Mouse (Mus musculus): ENCODE measurements around the gene Tuft1. TPM values are rescaled to one million over a fixed set of nuclear protein-coding genes. Genes with fewer than 3 reads are reported as not detected.

The Tuft1 gene
- total RNA-seq, 2 experiments from 2014 or later, result 2.5 to 2.9 TPM

GRCm38 (mm10) chr3:94610581-94610980, 48.1 kb downstream of the Tuft1 start:
- peak in 1 of 2 experiments; percentile 28 for DNase-seq
- intact Hi-C loops (cut with DNase I), result no loop called here

- intact Hi-C loops (cut with DNase I), result no loop called here
- no peak for DNase-seq
These were observed 49.1 kb downstream of the Tuft1 start for GRCm38 (mm10) chr3:94609621-94610020.

DNA sequence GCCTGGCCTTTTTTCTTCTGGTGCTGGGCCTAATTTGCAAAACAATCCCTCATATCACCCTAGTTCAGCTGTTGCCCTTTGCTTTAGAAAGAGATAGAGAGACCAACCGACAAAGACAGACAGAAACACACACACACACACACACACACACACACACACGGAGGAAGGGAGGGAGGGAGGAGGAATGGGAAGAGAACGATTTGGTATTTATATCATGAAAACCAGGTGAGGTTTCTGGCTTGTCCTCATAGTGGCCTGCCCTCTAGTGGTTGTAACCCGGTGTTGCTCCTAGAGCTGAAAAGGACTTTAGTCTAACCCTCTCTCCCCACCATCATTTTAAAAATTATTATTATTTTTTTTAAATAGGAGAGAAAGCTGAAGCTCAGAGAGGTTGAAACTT, 56.7 kb downstream of the Tuft1 start:
- peak; percentile 44 to 68 for DNase-seq
- intact Hi-C loops (cut with DNase I), result loop anchor here (1.0 to 2.0 kb wide), 3 partner anchors 67 to 235 kb away; no protein-coding TSS in a partner anchor

DNA sequence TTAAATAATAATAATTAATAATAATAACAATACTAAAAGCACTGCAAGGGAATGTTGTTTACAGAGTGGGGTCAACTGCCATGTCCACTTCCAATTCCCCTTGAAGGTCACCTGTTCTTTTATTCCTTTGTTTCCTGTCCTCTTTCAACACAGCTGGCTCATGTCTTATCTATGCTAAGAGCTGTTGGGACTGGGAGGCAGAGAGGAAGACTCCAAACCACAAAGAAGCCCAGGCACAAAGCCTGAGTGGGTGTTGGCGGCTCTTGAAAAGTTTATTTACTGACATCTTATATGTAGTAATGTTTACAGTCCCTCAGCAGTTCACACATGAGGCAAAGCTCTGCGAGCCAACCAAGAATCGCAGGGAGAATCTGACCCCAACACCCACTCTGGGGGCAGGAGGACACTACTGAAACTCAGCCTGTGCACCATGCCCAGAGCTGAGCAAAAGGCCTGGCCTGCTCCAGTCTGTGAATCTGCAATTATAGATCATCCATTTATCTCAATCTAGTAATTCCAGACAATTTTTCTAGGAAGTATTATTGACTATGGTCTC, 61.4 kb downstream of the Tuft1 start:
- no peak for DNase-seq
- intact Hi-C loops (cut with DNase I), result no loop called here

- intact Hi-C loops (cut with DNase I), result no loop called here
- no peak for DNase-seq
These were observed 62.8 kb downstream of the Tuft1 start for GRCm38 (mm10) chr3:94595871-94596287.

DNA sequence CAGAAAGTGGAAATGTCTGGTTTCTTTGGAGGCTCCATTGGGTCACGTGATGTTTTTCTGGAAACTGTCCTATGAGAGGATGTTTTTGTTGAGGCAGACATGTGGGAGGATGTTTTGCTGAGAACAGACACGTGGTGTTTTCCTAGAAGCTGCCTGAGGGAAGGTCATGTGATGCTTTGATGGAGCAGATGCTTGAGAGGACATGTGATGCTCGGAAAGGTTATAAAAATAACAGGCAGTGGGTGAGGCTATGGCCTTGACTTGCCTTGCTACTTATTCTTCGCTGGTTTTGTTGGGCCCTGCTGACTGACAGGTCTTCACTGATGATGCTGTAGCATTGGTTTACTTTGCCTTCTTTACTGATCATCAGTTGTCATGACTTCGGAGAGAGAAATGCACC, 67.6 kb downstream of the Tuft1 start:
- intact Hi-C loops (cut with DNase I), result no loop called here
- no peak for DNase-seq

DNA sequence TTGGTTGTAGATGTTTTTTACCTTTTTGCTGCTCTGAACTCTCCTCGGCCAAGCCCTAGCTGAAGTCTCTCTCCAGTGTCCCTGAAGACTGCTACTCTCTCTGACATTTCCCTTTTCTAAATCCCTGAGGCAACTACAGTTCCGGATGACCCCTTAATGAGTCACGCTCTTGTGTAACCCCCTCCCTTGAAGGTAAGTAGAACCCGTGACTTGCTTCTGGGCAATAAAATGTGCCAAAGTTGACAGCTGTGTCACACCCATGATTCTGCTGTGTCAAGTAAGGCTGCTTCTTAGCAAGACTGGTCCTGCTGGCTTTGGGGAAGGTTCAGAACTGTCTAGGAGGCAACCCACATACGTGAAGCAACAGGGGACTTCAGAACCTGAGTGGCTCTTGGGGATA, 70.7 kb downstream of the Tuft1 start:
- intact Hi-C loops (cut with DNase I), result no loop called here
- DNase-seq, result no peak

- intact Hi-C loops (cut with DNase I), result no loop called here
- DNase-seq, result no peak
These were observed 75.7 kb downstream of the Tuft1 start for GRCm38 (mm10) chr3:94582944-94583343.

DNA sequence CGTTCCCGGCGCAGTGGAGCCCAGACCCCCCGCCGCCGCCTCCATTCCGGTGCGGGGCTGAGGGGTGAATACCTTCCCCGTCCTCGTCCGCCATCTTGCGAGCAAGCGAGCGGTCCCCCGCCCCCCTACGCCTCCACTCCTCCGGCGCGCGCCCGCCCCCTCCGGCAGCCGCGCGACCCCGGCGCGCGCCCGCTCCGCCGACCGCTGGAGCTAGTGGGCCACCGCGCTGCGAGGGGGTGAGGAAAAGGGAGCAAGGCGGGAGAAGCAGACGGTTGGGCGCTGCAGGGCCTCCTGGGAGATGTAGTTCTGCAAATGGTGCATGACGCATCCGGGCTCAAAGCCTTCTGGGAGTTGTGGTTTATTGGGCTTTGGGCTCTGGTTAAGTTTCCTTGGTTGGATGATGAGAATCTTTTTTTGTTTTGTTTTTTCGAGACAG, 76.2 kb downstream of the Tuft1 start, which contains the start of gene Snx27:
Gene Snx27 (minus strand): TSS at position 261 of the 436 bp plus-strand sequence.
- peak; percentile 82 to 91 for DNase-seq
- intact Hi-C loops (cut with DNase I), result no loop called here

GRCm38 (mm10) chr3:94581793-94582455, 76.7 kb downstream of the Tuft1 start:
- intact Hi-C loops (cut with DNase I), result no loop called here
- DNase-seq, result no peak

GRCm38 (mm10) chr3:94581138-94581780, 77.4 kb downstream of the Tuft1 start:
- intact Hi-C loops (cut with DNase I), result no loop called here
- peak in 1 of 2 experiments; percentile 7 for DNase-seq

DNA sequence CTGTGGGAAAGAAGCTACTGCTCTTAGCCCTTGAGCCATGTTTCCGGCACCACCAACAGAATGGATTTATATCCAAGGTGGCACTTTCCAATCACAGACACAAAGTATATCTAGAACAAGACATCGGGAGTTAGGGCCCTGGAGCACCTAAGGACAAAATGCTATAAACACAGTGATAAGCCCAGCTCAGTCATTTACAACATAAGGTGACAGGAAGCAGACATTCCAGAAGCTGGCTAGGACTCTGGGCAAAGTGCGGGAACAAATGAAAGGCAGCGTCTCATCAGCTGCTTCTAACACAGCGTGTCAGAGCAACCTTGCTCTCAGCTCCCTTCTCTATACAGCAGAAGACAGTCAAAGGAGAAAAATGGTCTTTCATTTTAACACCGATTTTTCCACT, 84.2 kb downstream of the Tuft1 start:
- DNase-seq, result no peak
- intact Hi-C loops (cut with DNase I), result no loop called here

DNA sequence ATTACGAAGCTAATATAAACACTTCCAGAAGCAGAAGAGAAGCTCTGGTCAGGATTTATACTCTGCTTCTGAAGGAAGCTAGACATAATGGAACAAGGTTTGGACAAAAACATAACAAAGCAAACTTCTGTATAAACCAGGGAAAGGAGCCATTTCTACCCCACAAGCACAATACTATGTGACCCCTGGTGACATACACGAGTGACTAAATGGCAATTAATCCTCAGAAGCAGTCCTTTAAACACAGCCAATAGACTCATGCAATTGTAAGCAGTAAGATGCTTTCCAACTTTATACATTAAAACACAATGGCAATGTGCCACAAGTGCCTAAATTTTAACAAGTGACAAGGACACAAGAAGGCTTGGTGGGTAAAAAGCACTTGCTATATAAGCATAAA, 91.4 kb downstream of the Tuft1 start:
- DNase-seq, result no peak
- intact Hi-C loops (cut with DNase I), result no loop called here

GRCm38 (mm10) chr3:94565557-94565956, 93.1 kb downstream of the Tuft1 start:
- intact Hi-C loops (cut with DNase I), result no loop called here
- no peak for DNase-seq

DNA sequence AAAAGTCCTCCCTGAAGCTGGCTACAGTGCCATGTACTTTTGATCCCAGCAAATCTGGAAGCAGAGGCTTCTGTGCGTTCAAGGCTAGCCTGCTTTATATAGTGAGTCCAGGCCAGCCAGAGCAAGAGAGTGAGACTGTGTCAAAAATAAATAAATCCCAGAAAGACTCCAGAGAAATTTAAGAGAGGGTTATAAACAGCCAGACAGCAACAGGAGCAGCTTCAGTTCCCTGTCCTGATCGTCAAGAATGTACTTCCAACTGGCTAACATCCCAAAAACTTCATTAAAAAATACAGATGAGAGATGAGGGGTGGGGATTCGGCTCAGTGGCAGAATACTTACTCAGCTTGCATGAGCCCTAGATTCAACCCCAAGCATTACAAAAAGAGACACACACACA, 93.5 kb downstream of the Tuft1 start:
- no peak for DNase-seq
- intact Hi-C loops (cut with DNase I), result no loop called here

GRCm38 (mm10) chr3:94564356-94565010, 94.2 kb downstream of the Tuft1 start:
- intact Hi-C loops (cut with DNase I), result no loop called here
- DNase-seq, result no peak

DNA sequence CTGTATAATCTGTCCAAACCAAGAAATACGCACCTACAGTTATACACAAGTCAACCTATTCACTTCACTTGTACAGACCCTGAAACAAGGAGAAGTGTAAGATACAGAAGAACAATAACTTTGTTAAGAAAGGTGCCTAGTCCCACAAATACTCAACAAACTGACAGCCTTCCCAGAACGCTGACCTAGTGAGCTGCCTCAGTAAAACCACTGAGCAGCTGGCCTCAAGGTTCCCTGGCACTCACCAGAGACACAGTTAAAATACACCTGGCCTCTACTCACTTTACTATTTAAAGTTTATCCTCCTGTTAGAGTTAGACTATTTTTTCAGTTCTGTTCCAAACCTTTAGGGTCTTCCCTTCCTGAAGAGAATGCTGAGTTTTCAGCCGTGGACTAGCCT, 95.5 kb downstream of the Tuft1 start:
- no peak for DNase-seq
- intact Hi-C loops (cut with DNase I), result no loop called here

All from heart, postnatal 36 days (tissue).